Mouse (Mus musculus) gastrocnemius, postnatal 14 days (tissue): ENCODE data around the gene Vps37b. TPM values are rescaled to one million over a fixed set of nuclear protein-coding genes. Genes with fewer than 3 reads are reported as not detected.

Experiments used
- DNase-seq: peaks from one replicate; pipeline ENCODE4 v3.0.0; 2021; ENCODE audit warnings: mixed read lengths
- intact Hi-C: fragments of 180-260 bp; cut with DNase I; formaldehyde crosslinking; loops from one replicate; pipeline ENCODE4 v1.15.1; 2025; ENCODE audit warnings: low total_unique reads
- total RNA-seq, 2 experiments: library from RNA; stranded (reverse); gene quantifications; 2 replicates each; pipeline ENCODE4 v1.2.3; 2021

The Vps37b gene
- total RNA-seq, 2 experiments from 2014 or later: 6.3 to 7.8 TPM

DNA sequence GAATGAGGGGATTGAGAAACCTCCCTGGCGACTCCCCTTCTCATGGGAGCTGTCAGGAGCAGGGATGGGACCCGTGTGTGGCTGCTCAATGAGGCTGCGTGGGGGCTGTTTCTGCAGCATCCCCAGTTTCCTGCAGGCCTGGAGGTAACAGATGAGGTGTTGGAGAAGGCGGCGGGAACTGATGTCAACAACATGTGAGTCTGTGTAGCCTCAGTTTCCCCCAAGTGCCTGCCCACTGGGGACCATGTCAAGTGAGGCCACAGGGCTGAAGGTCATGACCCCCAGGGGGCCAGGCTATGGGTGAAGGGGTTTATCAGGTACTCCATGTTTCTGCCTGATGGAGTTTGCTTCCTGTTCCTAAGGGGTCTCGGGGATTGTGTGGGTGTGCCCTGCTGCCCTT lies 40.7 kb downstream of the Vps37b start:
- intact Hi-C loops: loop anchor here (5.0 kb wide), 1 partner anchor 799 kb away; no protein-coding TSS in a partner anchor

DNA sequence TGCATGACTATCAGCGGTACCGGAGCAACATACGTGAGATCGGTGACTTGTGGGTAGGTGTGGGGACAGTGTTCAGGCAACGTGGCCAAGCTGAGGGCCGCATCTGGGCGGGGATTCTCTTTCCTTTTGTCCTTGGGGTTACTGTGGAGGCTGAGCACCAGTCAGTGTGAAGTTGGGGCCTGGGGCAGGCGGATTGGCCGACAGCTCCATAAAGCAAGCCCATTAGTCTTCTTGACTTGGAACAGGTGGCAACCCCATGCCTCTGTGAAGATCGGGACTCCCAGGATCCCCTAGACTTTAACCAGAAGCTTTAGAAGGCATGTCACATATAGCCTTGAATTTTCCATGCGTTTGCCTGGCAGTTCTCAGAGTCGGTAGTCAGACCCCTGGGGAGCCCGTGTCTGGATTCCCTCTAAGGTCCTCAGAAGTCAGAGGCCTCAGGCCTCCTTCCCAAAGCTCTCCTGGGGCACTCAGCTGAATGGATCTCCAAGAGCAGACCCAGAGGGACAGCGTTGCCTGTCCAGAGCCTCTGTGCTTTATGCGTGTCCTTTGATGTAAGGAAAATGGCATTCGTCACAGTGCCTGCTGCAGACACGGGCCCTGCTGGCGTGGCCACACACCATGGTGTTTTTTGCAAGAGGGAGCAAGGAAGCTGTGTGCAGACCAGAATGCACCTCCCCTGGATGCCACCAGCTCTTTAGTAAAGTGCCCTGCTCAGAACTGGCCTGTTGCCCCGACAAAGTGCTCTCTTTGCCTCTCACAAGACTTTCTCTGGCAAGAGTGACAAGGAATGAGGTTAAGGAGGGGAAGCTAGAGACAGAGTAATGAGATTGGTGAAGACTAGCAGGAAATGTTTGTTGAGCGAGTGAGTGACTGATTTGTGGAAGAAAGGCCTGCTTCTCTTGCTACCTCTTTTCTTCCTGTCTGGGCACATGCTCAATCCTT lies 41.9 kb downstream of the Vps37b start:
- intact Hi-C loops: loop anchor here (5.0 kb wide), 1 partner anchor 798 kb away; no protein-coding TSS in a partner anchor

More for the DNA sequence above, 40.7 kb downstream of the Vps37b start:
- no peak for DNase-seq

DNA sequence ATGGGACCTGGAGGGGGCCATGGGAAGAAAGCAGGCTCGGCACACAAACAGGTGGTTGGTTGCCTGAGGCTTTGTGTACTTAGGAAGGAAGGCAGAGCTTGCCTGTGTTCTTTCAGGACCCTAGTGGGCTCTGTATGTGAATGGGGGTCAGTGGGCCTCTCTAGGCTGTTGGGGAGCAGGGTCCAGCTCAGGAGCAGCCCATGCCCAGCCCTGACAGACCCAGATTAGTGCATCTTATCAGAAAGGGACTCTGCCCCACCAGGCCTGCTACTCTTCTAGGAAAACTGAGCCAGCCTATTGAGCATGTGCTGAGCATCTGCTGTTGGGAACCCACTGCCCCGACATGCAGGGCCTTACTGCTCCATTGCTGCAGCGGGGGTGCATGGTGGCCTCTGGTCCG lies 44.6 kb downstream of the Vps37b start:
- DNase-seq: no peak
- intact Hi-C loops: no loop called here

More for the DNA sequence above, 41.9 kb downstream of the Vps37b start:
- DNase-seq: no peak

DNA sequence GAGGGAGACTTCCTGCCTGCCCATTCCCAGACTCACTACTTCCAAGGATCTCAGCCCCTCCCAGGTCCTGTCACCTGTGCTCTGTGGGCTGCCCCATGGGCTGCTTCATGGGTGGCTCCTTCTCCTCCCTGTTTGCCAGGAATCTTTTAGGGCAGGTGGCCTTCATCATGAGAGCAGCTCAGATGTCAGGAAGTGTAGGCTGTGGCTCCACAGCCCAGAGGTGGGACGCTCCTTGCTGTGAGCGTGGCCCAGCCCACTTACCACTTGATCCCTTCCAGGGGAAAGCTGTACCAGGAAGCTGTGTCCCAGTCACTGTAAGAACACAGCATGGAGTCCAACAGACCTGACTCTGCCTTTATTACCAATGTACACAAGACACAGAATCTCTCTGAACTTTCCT lies 45.1 kb downstream of the Vps37b start:
- DNase-seq: no peak
- intact Hi-C loops: no loop called here

DNA sequence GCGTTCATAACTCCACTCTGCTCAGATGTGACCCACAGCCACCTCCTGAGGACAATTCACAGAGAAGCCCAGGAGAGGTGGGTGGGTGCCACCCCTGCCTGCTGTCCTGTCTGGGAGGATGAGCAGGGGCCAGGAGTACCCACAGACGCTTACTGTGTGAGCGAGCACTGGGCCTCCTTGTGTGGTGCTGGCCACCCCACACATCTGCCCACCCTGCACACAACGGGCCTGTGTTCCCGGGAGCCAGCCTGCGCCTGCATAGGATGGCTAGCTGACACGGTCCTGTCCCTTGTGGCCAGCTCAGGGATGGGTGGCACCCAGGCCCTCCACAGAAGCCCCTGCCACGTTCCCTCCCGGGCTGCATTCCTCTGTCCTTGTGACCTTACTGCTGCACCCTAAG lies 46.6 kb downstream of the Vps37b start:
- intact Hi-C loops: no loop called here
- DNase-seq: no peak

DNA sequence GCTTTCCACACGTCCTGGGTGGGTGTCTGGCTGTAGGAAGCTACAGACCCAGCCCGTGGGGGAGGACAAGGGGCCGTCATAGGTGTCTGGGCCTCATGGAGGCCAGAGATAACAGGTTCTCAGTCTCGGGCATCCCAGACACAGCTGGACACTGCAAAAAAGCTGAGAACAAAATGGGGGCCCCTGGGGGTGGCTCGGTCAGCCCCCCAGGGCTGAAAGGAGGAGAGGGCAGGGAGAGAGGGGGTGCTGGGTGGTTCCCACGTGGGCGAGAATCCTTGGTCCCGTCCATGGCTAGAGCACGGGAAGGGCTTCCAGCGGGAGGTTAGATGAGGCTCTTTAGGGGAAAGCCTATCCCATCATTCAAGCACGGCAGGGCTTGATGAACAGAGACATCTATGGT lies 49.2 kb downstream of the Vps37b start:
- intact Hi-C loops: no loop called here
- DNase-seq: no peak

DNA sequence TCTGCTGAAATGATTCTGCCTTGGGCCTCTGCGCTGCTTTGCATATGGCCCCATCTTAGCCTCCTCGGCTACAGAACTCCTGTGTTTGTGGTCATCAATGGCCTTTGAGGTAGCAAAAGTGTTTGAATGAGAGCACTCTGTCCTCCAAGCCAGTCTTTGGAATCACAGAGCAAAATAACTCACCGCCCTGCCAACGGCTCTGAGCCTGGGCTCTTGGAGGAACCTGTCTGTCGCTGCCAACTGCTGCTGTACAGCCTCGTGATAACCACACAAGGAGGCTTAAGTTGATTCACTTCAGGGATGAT lies 50.9 kb downstream of the Vps37b start:
- DNase-seq: no peak
- intact Hi-C loops: no loop called here

DNA sequence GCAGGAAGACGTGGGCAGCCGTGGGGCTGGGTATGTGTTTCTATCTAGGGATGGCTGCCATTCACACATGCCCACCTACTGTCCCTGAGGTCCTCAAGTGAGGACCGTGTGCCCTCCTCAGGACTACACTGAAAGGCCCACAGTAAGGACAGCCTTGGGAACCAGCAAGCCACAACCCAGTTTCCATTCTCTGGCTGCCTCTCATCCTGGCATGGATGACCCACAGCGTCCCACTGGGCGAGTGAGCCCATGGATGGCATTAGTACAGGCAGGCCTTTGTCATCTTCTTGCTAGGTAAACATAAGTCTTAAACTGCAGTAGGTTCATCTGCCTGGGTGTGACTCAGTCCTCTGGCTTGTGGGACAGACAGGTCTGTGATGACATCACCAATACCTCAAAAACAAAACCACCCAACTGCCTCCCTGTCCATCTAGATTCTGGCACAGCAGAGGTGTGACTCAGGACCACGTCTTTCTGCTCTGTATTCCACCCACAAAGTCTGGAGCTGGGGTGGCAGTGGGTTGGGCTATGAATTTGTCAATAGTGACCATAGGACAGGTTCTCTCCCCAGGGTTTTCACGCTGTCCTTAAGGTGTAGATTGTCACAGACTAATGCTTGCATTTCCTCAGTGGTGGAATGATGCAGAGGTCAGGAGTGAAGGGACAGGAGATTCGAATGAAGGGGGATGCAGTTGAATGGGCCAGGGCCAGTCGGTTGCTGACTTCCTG lies 51.4 kb downstream of the Vps37b start:
- intact Hi-C loops: no loop called here
- DNase-seq: no peak

DNA sequence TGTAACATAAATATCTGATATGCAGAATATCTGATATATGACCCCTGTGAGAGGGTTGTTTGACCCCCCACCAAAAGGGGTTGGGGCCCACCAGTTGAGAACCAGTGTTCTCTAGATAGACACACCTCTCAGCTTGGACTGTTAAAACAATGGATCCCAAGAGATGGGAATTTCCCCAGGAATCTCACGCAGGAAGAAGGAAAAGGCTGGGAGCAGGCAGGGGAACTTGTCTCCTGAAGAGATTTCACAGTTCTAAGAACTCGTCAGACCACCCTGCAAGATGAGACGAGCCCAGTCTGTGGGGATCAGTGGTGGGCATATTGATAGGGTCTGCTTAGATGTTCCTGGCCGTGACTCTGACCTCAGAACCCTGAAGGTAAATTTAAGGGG lies 52.1 kb downstream of the Vps37b start:
- intact Hi-C loops: no loop called here
- DNase-seq: no peak

DNA sequence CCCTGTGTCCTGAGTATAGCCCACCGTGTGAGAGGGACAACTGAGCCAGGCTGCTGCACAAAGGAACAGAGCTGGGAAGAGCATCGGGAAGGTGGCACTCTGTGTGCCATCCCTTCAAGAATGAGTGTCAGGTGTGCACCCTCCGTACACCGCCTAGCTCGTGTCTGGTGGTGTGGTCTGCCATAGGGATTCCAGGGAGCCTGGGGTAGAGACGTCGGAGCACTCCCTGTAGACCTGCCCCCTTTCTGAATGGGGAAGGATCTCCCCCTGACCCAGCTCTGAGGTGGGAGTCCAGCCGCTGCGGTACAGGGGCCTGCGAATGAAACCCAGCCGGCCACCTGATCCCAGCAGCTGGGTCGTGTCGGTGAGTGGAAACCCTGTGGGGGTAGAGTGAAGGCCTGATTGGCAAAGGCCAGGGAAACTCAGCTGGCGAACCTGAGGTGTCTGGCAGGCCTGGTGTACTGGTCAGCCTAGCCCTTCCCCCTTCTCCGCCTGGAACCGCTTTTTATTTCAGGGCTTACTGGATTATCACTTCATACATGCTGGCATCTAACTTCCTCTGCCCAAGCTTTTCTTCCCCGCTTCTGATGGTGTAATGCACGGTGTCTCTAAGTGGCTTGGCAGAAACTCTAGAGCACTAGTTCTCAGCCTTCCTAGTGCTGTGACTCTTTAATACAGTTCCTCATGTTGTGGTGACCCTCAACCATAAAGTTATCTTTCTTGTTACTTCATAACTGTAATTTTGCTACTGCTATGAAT lies 52.7 kb downstream of the Vps37b start:
- DNase-seq: peak; percentile 54
- intact Hi-C loops: no loop called here

DNA sequence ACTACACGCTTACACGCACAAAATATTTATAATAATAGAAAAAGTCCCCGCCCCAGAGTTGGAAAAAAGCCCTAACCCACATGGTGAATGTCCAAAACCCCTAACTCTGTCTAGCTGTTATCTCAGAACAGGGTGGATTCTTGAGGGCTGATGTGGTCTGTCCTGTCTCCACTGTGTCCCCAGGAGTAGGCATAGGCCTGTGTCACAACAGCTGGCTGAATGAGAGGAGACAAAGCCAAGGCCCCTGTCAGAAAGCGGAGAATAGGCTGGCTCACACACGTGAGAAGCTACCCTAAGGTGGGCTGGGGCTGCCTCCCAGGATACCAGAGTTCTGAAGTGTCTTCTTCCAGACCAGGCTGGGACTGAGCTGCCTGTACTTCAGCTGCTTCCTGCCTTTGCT lies 53.9 kb downstream of the Vps37b start:
- DNase-seq: no peak
- intact Hi-C loops: no loop called here

DNA sequence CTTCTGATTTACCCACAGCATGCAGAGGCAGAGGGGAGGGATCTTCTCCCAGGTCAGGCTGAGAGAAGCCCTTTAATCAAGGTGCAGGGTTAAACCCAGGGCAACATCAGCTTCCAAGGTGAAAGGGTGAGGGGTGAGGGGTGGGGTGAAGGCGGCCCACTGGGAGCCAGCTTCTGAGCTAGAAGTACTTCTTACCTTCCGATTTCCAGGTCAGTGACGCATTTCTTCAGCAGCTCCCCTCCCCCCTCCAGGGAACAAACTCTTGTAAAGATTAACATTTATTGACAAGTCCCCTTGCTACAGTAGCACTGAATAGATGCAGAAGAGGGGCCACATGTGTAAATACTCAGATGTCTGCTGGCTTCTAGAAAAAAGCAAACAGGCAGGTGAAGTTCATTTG lies 54.8 kb downstream of the Vps37b start:
- DNase-seq: no peak
- intact Hi-C loops: no loop called here

DNA sequence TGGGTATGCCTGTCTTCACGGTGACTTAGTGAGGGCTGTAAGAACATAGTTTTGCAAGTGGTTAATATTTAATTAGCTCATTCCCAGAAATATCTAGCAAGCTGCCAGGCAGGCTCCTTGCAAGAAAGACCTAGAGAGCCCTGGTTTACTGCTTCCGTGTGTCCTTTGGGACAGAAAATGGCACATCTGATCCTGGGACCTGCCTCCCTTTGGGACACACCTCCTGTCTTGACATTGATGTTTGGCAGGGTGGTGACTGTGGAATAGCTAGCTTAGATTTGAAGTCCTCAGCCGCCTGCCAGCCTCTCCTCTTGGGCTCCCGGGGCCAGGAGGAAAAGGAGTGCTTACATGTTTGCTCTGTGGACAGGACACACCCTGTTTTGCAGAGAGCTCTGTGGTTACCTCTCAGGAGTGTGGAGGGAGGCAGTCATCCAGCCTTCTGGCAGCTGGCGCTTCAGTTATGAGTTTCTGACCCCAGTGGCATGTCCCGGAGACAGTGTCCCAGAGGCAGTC lies 56.3 kb downstream of the Vps37b start:
- intact Hi-C loops: no loop called here
- no peak for DNase-seq

DNA sequence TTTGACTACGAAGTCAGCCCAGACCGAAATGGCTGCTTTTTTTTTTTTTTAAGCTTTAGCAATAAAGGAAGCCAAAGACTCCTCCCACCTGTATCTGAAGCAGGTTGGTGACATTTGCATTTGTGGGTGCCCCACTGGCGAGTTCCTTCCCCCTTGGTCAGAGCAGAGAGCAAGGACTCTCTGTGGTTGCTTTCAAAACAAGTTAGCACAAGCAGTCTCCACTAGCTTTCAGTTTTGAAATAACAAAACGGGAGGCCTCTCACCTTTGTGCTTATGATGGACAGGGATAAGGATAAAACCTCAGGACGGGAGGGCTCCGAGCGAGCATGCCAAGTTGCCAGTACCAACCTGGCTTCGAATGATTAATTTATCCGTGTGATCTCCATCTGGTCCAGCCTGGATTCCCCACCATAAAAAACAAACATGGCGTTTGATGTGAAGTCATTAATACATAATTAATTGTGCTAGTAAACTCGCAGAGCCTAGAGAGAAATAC lies 57.4 kb downstream of the Vps37b start:
- intact Hi-C loops: no loop called here

DNA sequence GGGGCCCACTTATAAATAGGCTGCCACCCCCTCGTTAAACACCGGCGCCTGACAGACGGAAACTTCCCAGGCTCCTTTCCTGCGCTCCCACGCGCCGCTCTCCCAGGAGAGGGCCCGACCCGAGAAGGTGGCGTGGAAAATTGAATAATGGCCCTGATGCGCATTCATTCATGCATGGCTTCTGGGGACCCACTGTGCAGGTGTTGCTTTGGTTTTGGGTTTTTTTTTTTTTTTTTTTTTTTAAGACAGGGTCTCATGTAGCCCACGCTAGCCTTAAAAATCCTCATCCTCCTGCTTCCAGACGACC lies 57.9 kb downstream of the Vps37b start:
- DNase-seq: no peak
- intact Hi-C loops: no loop called here

More for the DNA sequence above, 57.4 kb downstream of the Vps37b start:
- no peak for DNase-seq

DNA sequence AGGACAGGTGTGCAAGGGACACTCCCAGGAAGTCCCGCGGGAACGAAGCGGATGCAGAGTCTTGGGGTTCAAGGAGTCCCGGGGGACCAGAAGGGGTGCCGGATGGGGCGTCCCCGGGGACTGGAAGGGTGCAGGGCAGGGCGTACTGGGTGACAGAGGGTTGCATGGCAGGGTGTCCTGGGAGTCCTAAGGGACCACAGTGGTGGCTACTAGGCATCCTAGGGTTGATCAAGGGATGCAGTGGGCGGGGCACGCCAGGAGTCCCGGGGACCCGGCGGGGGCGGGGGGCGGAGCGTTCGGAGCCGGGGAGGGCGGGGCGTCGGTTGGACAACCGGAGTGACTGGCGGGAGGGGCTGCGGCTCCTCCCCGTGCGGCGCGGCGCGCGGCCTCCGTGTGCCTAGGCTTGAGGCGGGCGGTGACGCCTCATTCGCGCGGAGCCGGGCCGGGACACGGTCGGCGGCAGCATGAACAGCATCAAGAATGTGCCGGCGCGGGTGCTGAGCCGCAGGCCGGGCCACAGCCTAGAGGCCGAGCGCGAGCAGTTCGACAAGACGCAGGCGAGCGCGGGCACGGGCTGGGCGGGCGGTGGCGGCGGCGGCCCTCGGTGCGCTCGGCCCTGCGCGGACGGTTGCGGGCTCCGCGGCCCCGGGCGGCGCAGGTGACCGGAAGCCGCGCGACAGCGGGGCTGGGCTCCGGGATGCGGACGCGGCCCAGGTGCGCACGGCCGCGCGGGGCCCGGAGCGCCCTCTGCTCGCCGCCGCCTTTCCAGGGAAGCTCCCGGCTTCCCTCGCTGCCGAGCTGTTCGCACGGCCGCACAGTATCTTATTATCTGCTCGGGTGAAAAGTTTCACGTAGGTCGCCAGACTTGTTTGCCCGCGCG lies 58.5 kb downstream of the Vps37b start, which contains the start of gene Hip1r:
TSS of gene Hip1r (plus strand) at position 330 of the 880 bp plus-strand sequence.
- intact Hi-C loops: no loop called here
- peak; percentile 73 for DNase-seq

DNA sequence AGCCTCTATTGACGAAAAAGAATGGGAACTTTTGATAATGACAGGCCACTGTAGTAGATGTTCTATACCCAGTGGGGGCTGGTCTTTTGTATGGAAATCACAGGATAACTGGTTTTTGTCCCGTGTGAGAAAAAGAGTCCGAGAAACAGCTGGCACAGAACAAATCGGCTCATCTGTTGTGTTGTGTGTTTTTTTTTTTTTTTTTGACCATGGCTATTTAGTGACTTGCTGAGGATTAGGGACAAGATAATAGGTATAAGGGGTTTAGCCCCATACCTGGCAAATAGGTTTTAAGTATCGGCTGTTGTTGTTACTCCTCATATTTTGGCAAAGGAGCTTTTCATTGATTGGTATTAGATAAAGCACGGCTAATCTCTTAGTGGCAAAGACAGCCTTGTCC lies 59.6 kb downstream of the Vps37b start:
- no peak for DNase-seq
- intact Hi-C loops: no loop called here

DNA sequence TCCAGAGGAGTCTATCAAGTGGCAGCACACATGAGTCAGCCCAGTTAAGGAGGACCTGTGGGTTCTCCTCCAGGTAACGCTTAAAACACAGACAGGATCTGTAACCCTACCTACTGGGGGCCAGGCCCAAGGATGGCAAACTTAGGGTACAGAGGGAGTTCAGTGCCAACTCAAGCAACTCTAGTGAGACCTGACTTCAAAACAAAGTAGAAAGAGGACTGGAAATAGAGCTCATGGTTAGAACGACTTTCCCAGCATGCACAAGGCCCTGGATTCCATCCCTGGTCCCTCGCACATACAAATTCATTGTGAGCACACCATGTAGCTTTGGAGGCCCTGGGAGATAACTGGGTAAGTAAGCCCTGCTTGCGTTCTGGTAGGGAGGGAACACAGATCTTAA lies 61.5 kb downstream of the Vps37b start:
- intact Hi-C loops: no loop called here
- no peak for DNase-seq

DNA sequence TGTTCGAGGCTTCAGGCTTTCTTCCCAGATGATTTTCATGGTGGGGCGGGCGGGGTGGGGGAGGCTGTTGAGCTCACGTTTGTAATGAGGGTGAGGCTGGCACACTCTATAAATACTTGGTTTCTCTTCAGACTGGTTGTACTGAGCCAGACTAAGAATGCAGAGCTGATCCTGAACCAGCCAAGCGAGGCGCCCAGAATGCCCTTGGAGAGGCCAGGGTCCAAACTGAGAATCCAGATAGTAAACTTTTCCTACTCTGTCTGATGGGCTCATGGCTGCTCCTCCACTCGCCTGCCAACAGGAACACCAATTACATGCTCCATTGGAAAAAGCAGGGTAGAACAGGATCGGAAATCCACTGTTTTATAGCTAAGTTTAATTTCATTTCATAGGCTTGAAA lies 62.9 kb downstream of the Vps37b start:
- intact Hi-C loops: no loop called here
- DNase-seq: no peak
